Mouse (Mus musculus): Measurements from ENCODE around the gene Qrich2. TPM values are rescaled to one million over a fixed set of nuclear protein-coding genes. Genes with fewer than 3 reads are reported as not detected.
A peak's percentile ranks its signal among the peaks of the same experiment; 100 is the strongest.

Qrich2 gene
- polyA plus RNA-seq, 1 experiment from 2014 or later = 0.36 TPM

- no peaks in the 10 kb centered on the region for H3K36me3 ChIP-seq
- H3K4me1 ChIP-seq = peaks cover 4% of the 10 kb centered on the region; the same call in 1 of the 2 replicates
- H3K9me3 ChIP-seq (replicated peaks) = no peaks in the 10 kb centered on the region
- no peak overlapping the region for H3K4me3 ChIP-seq
- no peaks in the 10 kb centered on the region for H3K27me3 ChIP-seq (ENCODE audit: low read depth, poor library complexity, severe bottlenecking)
- H3K27ac ChIP-seq = no peak overlapping the region
- DNase-seq (ENCODE audit: low spot score) = no peak
- 87% methylated on average over 8 of the region's 8 CpGs for WGBS
Observed at GRCm38 (mm10) chr11:116456234-116456633, 9.8 kb downstream of the Qrich2 start.

- 88% methylated on average over 10 of the region's 10 CpGs for WGBS
- Histone ChIP-seq H3K4me1 (peaks cover 4% of the 10 kb centered on the region; the same call in 1 of the 2 replicates), H3K27me3 (ENCODE audit: low read depth, poor library complexity, severe bottlenecking) (no peaks in the 10 kb centered on the region), H3K36me3 (no peaks in the 10 kb centered on the region), H3K4me3 (no peak overlapping the region), H3K9me3 (replicated peaks) (no peaks in the 10 kb centered on the region), H3K27ac (no peak overlapping the region)
- DNase-seq (ENCODE audit: low spot score) = no peak
Observed at GRCm38 (mm10) chr11:116453889-116454288, 12.2 kb downstream of the Qrich2 start.

GRCm38 (mm10) chr11:116449341-116449740, 16.7 kb downstream of the Qrich2 start:
- DNase-seq (ENCODE audit: low spot score) = no peak
- H3K36me3 ChIP-seq = no peaks in the 10 kb centered on the region

GRCm38 (mm10) chr11:116447822-116448221, 18.2 kb downstream of the Qrich2 start:
- Histone ChIP-seq H3K9me3 (replicated peaks) (no peaks in the 10 kb centered on the region), H3K36me3 (no peaks in the 10 kb centered on the region), H3K4me1 (peaks cover 42% of the 10 kb centered on the region), H3K27ac (no peak overlapping the region), H3K27me3 (ENCODE audit: low read depth, poor library complexity, severe bottlenecking) (peaks cover 28% of the 10 kb centered on the region), H3K4me3 (no peak overlapping the region)
- no peak for DNase-seq (ENCODE audit: low spot score)
- WGBS = 68% methylated on average over 5 of the region's 5 CpGs

More at GRCm38 (mm10) chr11:116449341-116449740, 16.7 kb downstream of the Qrich2 start:
- Histone ChIP-seq H3K4me3 (no peak overlapping the region), H3K4me1 (peaks cover 28% of the 10 kb centered on the region), H3K9me3 (replicated peaks) (no peaks in the 10 kb centered on the region), H3K27ac (no peak overlapping the region), H3K27me3 (ENCODE audit: low read depth, poor library complexity, severe bottlenecking) (peaks cover 28% of the 10 kb centered on the region)
- WGBS = 94% methylated on average over 3 of the region's 3 CpGs

- peak overlapping the region; percentile 50; the same call in 1 of the 2 replicates for H3K27ac ChIP-seq
- peaks cover 28% of the 10 kb centered on the region for H3K27me3 ChIP-seq (ENCODE audit: low read depth, poor library complexity, severe bottlenecking)
- 0 out of 2 replicates have a peak overlapping the region, but pooled peaks have one; percentile 13 for H3K4me3 ChIP-seq
- 0 out of 2 replicates have a peak, but pooled peaks cover under 1% of the 10 kb centered on the region for H3K36me3 ChIP-seq
- peaks cover 46% of the 10 kb centered on the region for H3K4me1 ChIP-seq
- no peaks in the 10 kb centered on the region for H3K9me3 ChIP-seq (replicated peaks)
- 14% methylated on average over 19 of the region's 19 CpGs for WGBS
- no peak for DNase-seq (ENCODE audit: low spot score)
Observed at GRCm38 (mm10) chr11:116446308-116446887, 19.6 kb downstream of the Qrich2 start.

- DNase-seq (ENCODE audit: low spot score) = peak; percentile 99
- 22% methylated on average over 16 of the region's 16 CpGs for WGBS
- peak overlapping the region; percentile 50 for H3K27ac ChIP-seq
- H3K9me3 ChIP-seq (replicated peaks) = no peaks in the 10 kb centered on the region
- peak overlapping the region; percentile 30 for H3K4me3 ChIP-seq
- peaks cover 7% of the 10 kb centered on the region; the same call in 1 of the 2 replicates for H3K36me3 ChIP-seq
- H3K4me1 ChIP-seq = peaks cover 46% of the 10 kb centered on the region
- H3K27me3 ChIP-seq (ENCODE audit: low read depth, poor library complexity, severe bottlenecking) = peaks cover 28% of the 10 kb centered on the region
Observed at GRCm38 (mm10) chr11:116445596-116446307, 20.3 kb downstream of the Qrich2 start.

GRCm38 (mm10) chr11:116443935-116444334, 22.1 kb downstream of the Qrich2 start:
- 90% methylated on average over 6 of the region's 6 CpGs for WGBS
- peaks cover 24% of the 10 kb centered on the region for H3K36me3 ChIP-seq
- H3K4me1 ChIP-seq = peaks cover 51% of the 10 kb centered on the region
- no peaks in the 10 kb centered on the region for H3K9me3 ChIP-seq (replicated peaks)
- H3K27me3 ChIP-seq (ENCODE audit: low read depth, poor library complexity, severe bottlenecking) = peaks cover 28% of the 10 kb centered on the region
- H3K4me3 ChIP-seq = no peak overlapping the region
- H3K27ac ChIP-seq = peak overlapping the region; percentile 50; the same call in 1 of the 2 replicates
- no peak for DNase-seq (ENCODE audit: low spot score)

GRCm38 (mm10) chr11:116443311-116443710, 22.7 kb downstream of the Qrich2 start:
- Histone ChIP-seq H3K36me3 (peaks cover 26% of the 10 kb centered on the region), H3K4me1 (peaks cover 49% of the 10 kb centered on the region), H3K27me3 (ENCODE audit: low read depth, poor library complexity, severe bottlenecking) (peaks cover 22% of the 10 kb centered on the region), H3K27ac (peak overlapping the region; percentile 50), H3K9me3 (replicated peaks) (no peaks in the 10 kb centered on the region), H3K4me3 (no peak overlapping the region)
- DNase-seq (ENCODE audit: low spot score) = no peak
- 87% methylated on average over 6 of the region's 6 CpGs for WGBS

- Histone ChIP-seq H3K4me3 (no peak overlapping the region), H3K9me3 (replicated peaks) (no peaks in the 10 kb centered on the region), H3K36me3 (peaks cover 29% of the 10 kb centered on the region), H3K4me1 (peaks cover 49% of the 10 kb centered on the region), H3K27me3 (ENCODE audit: low read depth, poor library complexity, severe bottlenecking) (peaks cover 18% of the 10 kb centered on the region), H3K27ac (peak overlapping the region; percentile 50)
- DNase-seq (ENCODE audit: low spot score) = no peak
- WGBS = 80% methylated on average over 6 of the region's 6 CpGs
Observed at GRCm38 (mm10) chr11:116442867-116443177, 23.2 kb downstream of the Qrich2 start.

GRCm38 (mm10) chr11:116442129-116442866, 23.7 kb downstream of the Qrich2 start:
- H3K36me3 ChIP-seq = peaks cover 35% of the 10 kb centered on the region
- no peak overlapping the region for H3K4me3 ChIP-seq
- peak overlapping the region; percentile 50 for H3K27ac ChIP-seq
- H3K27me3 ChIP-seq (ENCODE audit: low read depth, poor library complexity, severe bottlenecking) = peaks cover 13% of the 10 kb centered on the region
- no peak for DNase-seq (ENCODE audit: low spot score)
- H3K9me3 ChIP-seq (replicated peaks) = no peaks in the 10 kb centered on the region
- 82% methylated on average over 15 of the region's 15 CpGs for WGBS
- peaks cover 51% of the 10 kb centered on the region for H3K4me1 ChIP-seq

GRCm38 (mm10) chr11:116440408-116441068, 25.5 kb downstream of the Qrich2 start:
- Histone ChIP-seq H3K27me3 (ENCODE audit: low read depth, poor library complexity, severe bottlenecking) (no peaks in the 10 kb centered on the region), H3K9me3 (replicated peaks) (no peaks in the 10 kb centered on the region), H3K36me3 (peaks cover 52% of the 10 kb centered on the region), H3K4me3 (no peak overlapping the region), H3K27ac (no peak overlapping the region), H3K4me1 (peaks cover 55% of the 10 kb centered on the region)
- WGBS = 85% methylated on average over 7 of the region's 7 CpGs
- DNase-seq (ENCODE audit: low spot score) = no peak

GRCm38 (mm10) chr11:116439269-116440240, 26.5 kb downstream of the Qrich2 start:
- peaks cover 53% of the 10 kb centered on the region for H3K4me1 ChIP-seq
- no peaks in the 10 kb centered on the region for H3K27me3 ChIP-seq (ENCODE audit: low read depth, poor library complexity, severe bottlenecking)
- H3K27ac ChIP-seq = no peak overlapping the region
- DNase-seq (ENCODE audit: low spot score) = no peak
- H3K4me3 ChIP-seq = no peak overlapping the region
- H3K36me3 ChIP-seq = peaks cover 57% of the 10 kb centered on the region
- 73% methylated on average over 19 of the region's 19 CpGs for WGBS
- no peaks in the 10 kb centered on the region for H3K9me3 ChIP-seq (replicated peaks)

Measured in limb, embryonic 10.5 days (tissue).